Mouse (Mus musculus) liver, embryonic 11.5 days (tissue): ENCODE results near the gene Pofut1. TPM values are rescaled to one million over a fixed set of nuclear protein-coding genes. Genes with fewer than 3 reads are reported as not detected.

ENCODE experiments used
- ATAC-seq: fragments of 200-750 bp; cut with Nextera tagmentation; replicated peaks from 2 replicates; pipeline ENCODE4 v1.8.0; 2017; ENCODE audit warnings: moderate number of reproducible peaks, mild to moderate bottlenecking, moderate TSS enrichment, moderate library complexity; ENCODE audit not compliant: low FRiP score
- DNase-seq: peaks from one replicate; pipeline ENCODE4 v3.0.0-alpha.2; 2017; ENCODE audit warnings: low spot score
- H3K27ac ChIP-seq: fragments of 300-500 bp; sonication (generic); 2 replicates; pipeline ENCODE4 v1.5.1; 2014; ENCODE audit warnings: mild to moderate bottlenecking, low read depth, low read length, control low read depth
- H3K27me3 ChIP-seq: fragments of 300-500 bp; sonication (generic); replicated peaks from 2 replicates; pipeline ENCODE4 v1.6.1; 2014; ENCODE audit warnings: low read length, mixed read lengths; ENCODE audit not compliant: control insufficient read depth, insufficient read depth
- H3K36me3 ChIP-seq: fragments of 300-500 bp; sonication (generic); 2 replicates; pipeline ENCODE4 v1.6.1; 2014; ENCODE audit warnings: mild to moderate bottlenecking, low read length, moderate library complexity, mixed read lengths; ENCODE audit not compliant: control insufficient read depth, insufficient read depth
- H3K4me1 ChIP-seq: fragments of 300-500 bp; sonication (generic); replicated peaks from 2 replicates; pipeline ENCODE4 v1.6.1; 2014; ENCODE audit warnings: low read length, mixed read lengths; ENCODE audit not compliant: control insufficient read depth, insufficient read depth
- H3K4me2 ChIP-seq: fragments of 300-500 bp; sonication (generic); 2 replicates; pipeline ENCODE4 v1.6.1; 2014; ENCODE audit warnings: mild to moderate bottlenecking, control low read depth, moderate library complexity
- H3K4me3 ChIP-seq: fragments of 300-500 bp; sonication (generic); 2 replicates; pipeline ENCODE4 v1.5.1; 2014; ENCODE audit warnings: low read depth, low read length, control low read depth
- H3K9ac ChIP-seq: fragments of 300-500 bp; sonication (generic); 2 replicates; pipeline ENCODE4 v1.6.1; 2014; ENCODE audit warnings: low read depth, low read length, control low read depth
- H3K9me3 ChIP-seq: fragments of 300-500 bp; sonication (generic); 2 replicates; pipeline ENCODE4 v1.6.1; 2016; ENCODE audit warnings: low read length, inconsistent platforms, mixed read lengths; ENCODE audit not compliant: control insufficient read depth
- WGBS: fragments of 180-500 bp; shearing (Covaris S2); extraction: QIAGEN DNeasy Blood & Tissue Kit; methylation state at CpG from one replicate; pipeline ENCODE4 v1.1.7; 2014; 5-methylcytosine and 5-hydroxymethylcytosine counted together
- polyA plus RNA-seq: library from polyadenylated mRNA; unstranded; fragments of >200 nt; fragmentation: Nextera tagmentation; extraction: Ambion mirVana; gene quantifications from 2 replicates; pipeline ENCODE4 v1.2.1, GENCODE M21; 2014

Gene Pofut1
- polyA plus RNA-seq, 1 experiment from 2014 or later: 8.0 TPM

DNA sequence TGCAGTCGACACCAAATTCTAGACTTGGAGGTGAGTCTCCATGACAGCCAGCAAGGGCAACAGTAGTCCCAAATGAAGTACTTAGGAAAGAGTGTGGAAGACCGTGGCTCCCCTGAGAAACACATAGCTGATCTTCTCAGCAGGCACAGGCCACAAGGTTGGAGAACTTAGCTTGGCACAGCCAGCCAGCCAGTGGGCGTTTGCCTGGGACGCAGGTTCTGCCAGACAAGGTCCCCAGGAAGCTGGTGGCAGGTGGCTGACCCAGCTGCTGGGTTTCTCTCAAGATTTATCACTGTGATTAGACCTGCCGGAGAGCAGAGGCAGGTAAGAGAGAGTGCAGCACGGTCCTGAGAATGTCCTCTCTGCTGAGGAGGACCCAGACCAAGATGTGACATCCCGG, 67.3 kb downstream of the Pofut1 start:
- Histone ChIP-seq H3K9ac (no peak overlapping the region), H3K36me3 (no peaks in the 10 kb centered on the region), H3K9me3 (no peaks in the 10 kb centered on the region), H3K4me1 (peaks cover 2% of the 10 kb centered on the region; the same call in 1 of the 2 replicates), H3K4me2 (no peak overlapping the region), H3K27ac (no peak overlapping the region), H3K4me3 (no peak overlapping the region), H3K27me3 (no peaks in the 10 kb centered on the region)
- 88% methylated on average over 7 of the region's 7 CpGs for WGBS
- ATAC-seq (no peak), DNase-seq (no peak)

DNA sequence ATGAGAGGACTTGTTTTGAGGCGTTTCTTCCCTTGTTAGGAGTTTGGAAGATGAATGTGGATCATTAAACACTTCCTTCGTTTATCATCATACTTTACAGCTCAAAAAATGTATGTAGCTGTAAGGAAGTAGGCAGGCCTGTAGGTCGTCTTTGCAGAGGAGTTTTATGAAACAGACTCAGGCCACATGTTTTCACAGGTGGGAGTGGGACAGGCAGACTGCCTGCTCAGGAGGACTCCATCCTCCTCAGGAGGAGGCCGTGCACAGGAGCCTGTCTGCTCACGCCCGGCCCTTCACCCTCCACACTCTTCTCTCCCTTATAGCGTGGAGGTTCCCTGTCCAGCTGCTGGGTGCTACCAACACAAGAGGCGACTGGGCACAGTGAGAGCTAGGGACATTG, 67.8 kb downstream of the Pofut1 start:
- Histone ChIP-seq H3K36me3 (no peaks in the 10 kb centered on the region), H3K4me3 (no peak overlapping the region), H3K9ac (no peak overlapping the region), H3K9me3 (no peaks in the 10 kb centered on the region), H3K27me3 (no peaks in the 10 kb centered on the region), H3K27ac (no peak overlapping the region), H3K4me1 (peaks cover 2% of the 10 kb centered on the region; the same call in 1 of the 2 replicates), H3K4me2 (no peak overlapping the region)
- WGBS: 79% methylated on average over 8 of the region's 8 CpGs
- ATAC-seq (no peak), DNase-seq (no peak)

DNA sequence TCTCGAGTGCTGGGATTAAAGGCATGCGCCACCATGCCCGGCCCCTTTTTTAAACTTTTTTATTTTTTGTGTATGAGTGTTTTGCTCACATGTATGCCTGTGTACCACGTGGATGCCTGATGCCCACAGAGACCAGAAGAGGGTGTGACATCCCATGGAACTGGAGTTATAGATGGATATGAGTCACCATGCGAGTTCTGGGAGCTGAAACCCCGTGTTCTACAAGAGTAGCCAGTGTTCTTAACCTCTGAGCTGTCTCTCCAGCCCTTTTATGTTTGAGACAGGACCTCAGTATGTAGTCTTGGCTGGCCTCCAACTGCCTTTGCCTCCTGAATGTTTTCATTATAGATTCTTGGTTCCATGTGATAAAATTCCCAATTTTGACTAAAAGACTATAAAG, 68.9 kb downstream of the Pofut1 start:
- H3K9ac ChIP-seq: no peak overlapping the region
- H3K4me3 ChIP-seq: no peak overlapping the region
- H3K4me2 ChIP-seq: no peak overlapping the region
- H3K4me1 ChIP-seq: peaks cover 2% of the 10 kb centered on the region; the same call in 1 of the 2 replicates
- WGBS: 81% methylated on average over 6 of the region's 6 CpGs
- H3K27me3 ChIP-seq: no peaks in the 10 kb centered on the region
- H3K27ac ChIP-seq: no peak overlapping the region
- H3K36me3 ChIP-seq: no peaks in the 10 kb centered on the region
- no peak for DNase-seq
- no peaks in the 10 kb centered on the region for H3K9me3 ChIP-seq
- no peak for ATAC-seq

DNA sequence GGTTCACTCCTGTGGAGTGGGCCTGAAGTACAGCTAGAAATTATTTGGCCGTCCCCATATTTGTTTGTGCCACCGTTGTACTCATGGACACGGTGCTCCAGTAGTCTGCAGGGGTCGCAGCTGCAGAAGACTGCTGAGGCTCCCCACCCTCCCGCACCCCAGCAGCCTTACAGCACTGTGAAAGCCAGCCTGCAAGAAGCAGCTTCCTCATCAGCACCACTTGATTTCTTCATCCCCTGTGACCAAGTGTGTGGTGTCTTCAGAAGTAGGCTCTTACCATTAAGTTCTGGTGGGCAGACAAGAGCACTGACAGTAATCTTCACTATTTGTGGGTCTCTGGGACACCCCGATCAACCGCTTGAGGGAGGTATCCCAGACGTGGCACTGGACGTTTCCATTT, 71.6 kb downstream of the Pofut1 start:
- Histone ChIP-seq H3K27me3 (no peaks in the 10 kb centered on the region), H3K36me3 (no peaks in the 10 kb centered on the region), H3K4me1 (no peaks in the 10 kb centered on the region; the same call in 1 of the 2 replicates), H3K4me2 (no peak overlapping the region), H3K9me3 (no peaks in the 10 kb centered on the region), H3K9ac (no peak overlapping the region), H3K4me3 (no peak overlapping the region), H3K27ac (no peak overlapping the region)
- ATAC-seq (no peak), DNase-seq (no peak)
- 88% methylated on average over 9 of the region's 9 CpGs for whole genome bisulfite sequencing

DNA sequence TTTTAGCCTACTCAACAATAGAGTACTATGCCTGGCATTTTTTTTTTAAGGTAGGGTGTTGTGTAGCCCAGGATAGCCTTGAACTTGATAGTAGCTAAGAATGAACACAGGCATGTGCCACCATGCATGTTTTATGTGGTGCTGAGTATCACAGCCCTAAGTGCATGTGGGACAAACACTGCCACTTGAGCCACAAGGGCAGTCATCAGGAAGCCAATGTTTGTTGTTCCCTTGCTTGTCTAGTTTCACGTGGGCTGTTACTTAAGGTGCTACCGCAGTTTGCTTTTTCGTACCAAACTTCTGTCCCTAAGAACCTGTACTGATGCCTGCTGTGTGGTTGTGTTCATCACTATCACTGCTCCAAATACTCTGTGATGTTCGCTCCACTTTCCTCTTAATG, 77.1 kb downstream of the Pofut1 start:
- Histone ChIP-seq H3K9me3 (no peaks in the 10 kb centered on the region), H3K4me3 (no peak overlapping the region), H3K27ac (no peak overlapping the region), H3K4me2 (no peak overlapping the region), H3K36me3 (peaks cover 7% of the 10 kb centered on the region), H3K27me3 (no peaks in the 10 kb centered on the region), H3K4me1 (no peaks in the 10 kb centered on the region), H3K9ac (no peak overlapping the region)
- 88% methylated on average over 4 of the region's 4 CpGs for WGBS
- ATAC-seq (no peak), DNase-seq (no peak)

DNA sequence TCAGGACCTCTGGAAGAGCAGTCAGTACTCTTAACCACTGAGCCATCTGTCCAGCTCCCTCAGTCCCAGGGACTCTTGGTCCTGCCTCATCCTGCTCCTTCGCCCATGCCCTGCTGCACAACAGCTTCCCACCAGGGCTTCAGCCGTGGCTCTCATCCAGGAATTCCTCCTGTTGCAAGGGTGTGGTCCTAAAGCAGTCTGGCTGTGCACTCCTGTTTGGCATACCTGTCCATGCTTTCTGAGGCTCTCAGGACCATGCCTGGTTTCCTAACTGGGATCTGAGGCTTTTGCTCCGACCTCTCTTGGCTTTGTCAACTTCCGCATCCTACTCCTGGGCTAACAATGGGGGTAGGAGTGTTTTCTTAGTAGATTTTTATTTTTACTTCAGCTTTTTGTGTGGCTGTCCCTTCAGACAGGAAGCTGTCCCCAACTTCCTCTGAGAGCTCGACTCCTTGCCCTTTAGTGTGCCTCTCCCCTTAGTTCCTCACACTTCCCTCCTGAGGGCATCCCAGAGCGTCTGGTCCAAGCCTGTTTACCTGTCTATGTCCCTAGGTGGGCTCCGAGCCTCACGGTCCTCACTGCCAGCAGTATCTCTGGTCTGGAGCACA, 77.8 kb downstream of the Pofut1 start:
- DNase-seq (no peak), ATAC-seq (no peak)
- Histone ChIP-seq H3K27ac (no peak overlapping the region), H3K4me1 (no peaks in the 10 kb centered on the region), H3K4me3 (no peak overlapping the region), H3K27me3 (no peaks in the 10 kb centered on the region), H3K36me3 (peaks cover 7% of the 10 kb centered on the region), H3K9ac (no peak overlapping the region), H3K4me2 (no peak overlapping the region), H3K9me3 (no peaks in the 10 kb centered on the region)
- 68% methylated on average over 8 of the region's 8 CpGs for WGBS

Other genes starting within 250 kb of the Pofut1 start
- gene Pdrg1, start 226.1 kb upstream of the Pofut1 start, polyA plus RNA-seq: 65.0 and 69.5 TPM in 2 replicates
- gene Xkr7, start 209.7 kb upstream of the Pofut1 start, polyA plus RNA-seq: not detected in 2 replicates
- gene Ccm2l, start 175.6 kb upstream of the Pofut1 start, polyA plus RNA-seq: 1.5 and 2.0 TPM in 2 replicates
- gene Hck, start 133.1 kb upstream of the Pofut1 start, polyA plus RNA-seq: 5.1 and 5.2 TPM in 2 replicates
- gene Tm9sf4, start 80.2 kb upstream of the Pofut1 start, polyA plus RNA-seq: 65.4 and 71.4 TPM in 2 replicates
- gene Tspyl3, start 16.1 kb upstream of the Pofut1 start, polyA plus RNA-seq: 6.5 and 6.8 TPM in 2 replicates
- 45.2 and 45.9 TPM in 2 replicates for gene Plagl2, start 107 bp upstream of the Pofut1 start, polyA plus RNA-seq
- 3.2 and 3.5 TPM in 2 replicates for gene Kif3b, start 49.9 kb downstream of the Pofut1 start, polyA plus RNA-seq
- gene Asxl1, start 104.3 kb downstream of the Pofut1 start, polyA plus RNA-seq: 13.6 and 15.1 TPM in 2 replicates